Mouse (Mus musculus): ENCODE results near the gene Atf7. TPM values are rescaled to one million over a fixed set of nuclear protein-coding genes. Genes with fewer than 3 reads are reported as not detected.

Atf7 gene
- total RNA-seq, 2 experiments from 2014 or later, result 81.4 to 87.1 TPM

DNA sequence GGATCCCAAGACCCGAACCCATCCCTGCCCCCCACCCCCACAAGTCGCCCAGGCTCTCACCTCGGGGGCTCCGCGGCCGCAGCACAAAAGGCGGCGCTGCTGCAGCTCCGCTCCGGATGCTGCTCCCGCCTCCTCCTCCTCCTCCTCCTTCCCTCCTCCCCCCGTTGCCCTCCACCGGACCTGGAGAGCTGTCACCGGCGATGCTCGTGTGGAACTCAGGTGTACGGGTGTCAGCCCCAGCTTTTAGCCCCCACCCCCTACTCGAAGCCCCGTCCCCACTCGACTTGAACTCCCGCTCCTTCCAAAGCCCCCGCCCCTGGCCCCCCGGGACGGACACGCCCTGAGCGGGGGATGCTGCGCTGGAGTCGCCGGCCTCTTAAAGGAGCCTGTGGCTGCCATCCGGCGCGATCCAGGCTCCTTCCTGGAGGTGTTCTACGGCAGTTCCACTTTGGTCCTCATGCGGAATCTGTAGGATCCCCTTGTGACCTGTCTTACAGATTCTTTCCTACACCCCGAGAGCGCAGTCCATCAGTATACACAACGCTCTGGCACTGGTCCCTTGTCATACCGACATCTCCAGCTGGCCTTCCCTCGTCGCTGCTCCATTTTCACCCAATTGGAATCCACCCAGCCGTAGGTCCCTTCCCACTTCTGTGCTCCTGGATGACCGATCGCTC, 108.4 kb downstream of the Atf7 start, which contains the start of gene Map3k12:
Gene Map3k12, minus strand, starts transcription at position 337 of the 677 bp plus-strand sequence.
- peak in 1 of 2 experiments; percentile 57 for DNase-seq (ENCODE audit: low spot score in 2 of 2)

GRCm38 (mm10) chr15:102516293-102516692, 109.0 kb downstream of the Atf7 start:
- DNase-seq (ENCODE audit: low spot score in 2 of 2), result no peak

GRCm38 (mm10) chr15:102515791-102516190, 109.5 kb downstream of the Atf7 start:
- DNase-seq (ENCODE audit: low spot score in 2 of 2), result no peak

DNA sequence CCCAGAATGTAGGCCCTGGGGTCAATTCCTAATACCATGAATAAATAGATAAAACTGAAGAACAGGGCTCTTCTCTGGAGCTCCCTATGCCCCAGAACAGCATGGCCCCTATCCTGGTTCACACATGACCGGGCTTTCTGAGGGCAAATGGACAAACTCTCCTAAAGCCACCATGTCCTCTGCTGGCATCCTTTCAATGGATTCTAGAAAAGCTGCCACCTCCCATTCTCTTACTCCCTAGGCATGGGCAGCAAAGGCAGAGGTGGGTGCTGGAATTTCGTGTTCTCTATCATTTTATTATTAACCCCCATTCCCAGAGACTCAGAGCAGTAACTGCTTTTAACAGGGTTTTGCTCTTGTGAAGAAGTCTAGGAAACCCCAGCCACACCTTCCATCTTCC, 110.0 kb downstream of the Atf7 start:
- no peak for DNase-seq (ENCODE audit: low spot score in 2 of 2)

GRCm38 (mm10) chr15:102513004-102513403, 112.3 kb downstream of the Atf7 start:
- no peak for DNase-seq (ENCODE audit: low spot score in 2 of 2)

- DNase-seq (ENCODE audit: low spot score in 2 of 2), result no peak
These were observed 112.8 kb downstream of the Atf7 start for GRCm38 (mm10) chr15:102512471-102512870.

- DNase-seq (ENCODE audit: low spot score in 2 of 2), result no peak
These were observed 113.3 kb downstream of the Atf7 start for GRCm38 (mm10) chr15:102512010-102512409.

- no peak for DNase-seq (ENCODE audit: low spot score in 2 of 2)
These were observed 113.9 kb downstream of the Atf7 start for GRCm38 (mm10) chr15:102511285-102511833.

DNA sequence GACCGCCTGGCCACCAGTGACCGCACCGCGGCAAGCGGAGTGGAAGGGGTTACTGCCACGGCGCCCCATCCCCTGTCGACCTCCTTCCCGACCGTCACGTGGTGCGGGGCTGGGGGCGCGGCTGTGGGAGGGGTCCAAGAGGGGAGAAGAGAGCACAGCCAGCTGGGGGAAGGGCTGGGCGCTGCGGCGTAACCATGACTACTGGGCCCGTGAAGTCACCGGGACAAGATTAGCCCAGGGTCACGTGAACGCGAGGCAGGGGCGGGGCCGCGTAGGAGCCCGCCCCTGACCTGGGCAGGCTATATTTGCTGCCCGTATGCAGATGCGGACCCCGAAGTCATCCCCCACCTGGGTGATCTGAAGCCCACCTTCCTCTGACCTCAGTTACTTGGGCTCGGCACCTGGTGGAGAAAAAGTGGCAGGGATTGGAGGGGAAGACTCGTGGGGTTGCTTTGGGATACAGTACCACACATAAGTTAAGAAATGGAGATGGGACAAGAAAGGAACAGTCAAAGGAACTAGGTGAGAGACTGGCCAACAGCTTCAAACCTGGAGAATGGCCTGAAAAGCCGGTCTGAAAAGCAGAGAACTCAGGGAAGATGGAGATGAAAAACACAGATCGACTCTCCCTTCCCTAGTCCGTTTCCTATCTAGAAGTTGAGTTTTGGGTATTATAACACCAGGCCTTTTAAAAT, 114.5 kb downstream of the Atf7 start:
- peak; percentile 63 to 73 for DNase-seq (ENCODE audit: low spot score in 2 of 2)

DNA sequence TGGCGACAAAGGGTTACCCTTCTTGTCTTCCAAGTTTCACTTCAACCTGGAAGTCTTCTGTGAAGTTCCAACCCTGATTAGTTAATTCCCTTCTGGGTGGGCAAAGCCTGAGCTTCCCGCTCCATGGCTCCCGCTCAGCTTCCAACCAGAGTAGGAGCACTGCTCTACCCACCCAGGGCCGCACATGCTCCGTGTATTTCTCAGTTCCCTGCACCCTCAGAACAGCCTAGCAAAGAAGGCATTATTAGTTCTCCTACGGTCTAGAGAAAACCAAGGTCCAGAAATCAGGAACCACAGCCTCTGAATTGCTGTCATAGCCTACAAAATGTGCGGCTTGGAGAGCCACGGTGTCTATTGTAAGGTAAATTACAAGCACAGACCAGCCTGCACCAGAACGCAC, 115.2 kb downstream of the Atf7 start:
- DNase-seq (ENCODE audit: low spot score in 2 of 2), result no peak

- no peak for DNase-seq (ENCODE audit: low spot score in 2 of 2)
These were observed 116.9 kb downstream of the Atf7 start for GRCm38 (mm10) chr15:102508336-102508735.

DNA sequence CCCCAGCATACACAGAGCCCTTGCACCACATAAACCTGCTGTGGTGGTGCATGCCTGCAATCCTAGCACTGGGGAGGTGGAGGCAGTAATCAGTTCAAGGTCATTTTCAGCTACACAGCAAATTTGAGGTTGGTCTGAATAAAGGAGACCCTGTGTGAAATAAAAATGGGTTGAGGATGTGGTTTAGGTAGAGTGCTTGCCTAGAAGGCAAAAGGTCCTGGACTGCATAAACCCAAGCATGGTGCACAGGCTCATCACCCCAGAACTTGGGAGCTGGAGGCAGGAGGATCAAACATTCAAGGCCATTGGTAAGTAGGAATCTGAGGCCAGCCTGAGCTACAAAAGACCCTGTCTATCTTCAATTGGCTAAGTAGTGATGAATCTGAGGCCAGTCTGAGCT, 117.7 kb downstream of the Atf7 start:
- DNase-seq (ENCODE audit: low spot score in 2 of 2), result no peak

- DNase-seq (ENCODE audit: low spot score in 2 of 2), result no peak
These were observed 118.4 kb downstream of the Atf7 start for GRCm38 (mm10) chr15:102506864-102507263.

GRCm38 (mm10) chr15:102506464-102506830, 118.8 kb downstream of the Atf7 start:
- no peak for DNase-seq (ENCODE audit: low spot score in 2 of 2)

- no peak for DNase-seq (ENCODE audit: low spot score in 2 of 2)
These were observed 119.3 kb downstream of the Atf7 start for GRCm38 (mm10) chr15:102505770-102506463.

DNA sequence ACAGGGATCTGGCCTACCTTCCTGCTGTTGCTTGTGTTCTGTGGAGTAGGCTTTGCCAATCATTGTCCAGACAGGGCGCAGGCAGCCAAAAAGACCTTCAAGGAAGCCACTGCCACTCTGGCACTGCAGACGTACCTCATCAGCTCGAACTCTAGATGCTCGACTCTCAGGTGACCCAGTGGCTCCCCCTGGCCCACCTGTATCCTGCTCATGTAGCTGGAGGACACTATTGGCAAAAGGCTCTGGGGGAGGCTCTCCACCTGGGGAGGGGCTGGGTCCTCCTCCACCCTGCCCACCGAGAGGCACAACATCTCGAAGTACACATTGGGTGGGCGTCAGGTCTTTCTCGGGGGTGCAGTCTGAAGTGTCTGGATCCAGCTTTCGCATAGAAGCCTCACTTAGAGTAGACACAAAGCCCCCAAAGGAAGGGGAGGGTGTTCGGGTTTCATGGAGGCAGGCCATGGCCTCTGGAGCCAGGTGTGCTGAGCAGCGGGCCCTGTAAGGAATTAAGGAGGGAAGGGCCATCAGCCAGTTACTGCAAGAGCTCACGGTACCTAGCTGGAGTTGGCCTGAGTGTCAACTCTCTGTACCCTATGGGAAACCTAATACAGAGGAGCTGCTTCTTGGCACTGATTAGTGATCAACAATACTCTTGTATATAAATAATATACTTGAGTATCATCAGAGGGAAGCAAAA, 120.0 kb downstream of the Atf7 start:
- DNase-seq (ENCODE audit: low spot score in 2 of 2), result no peak

- DNase-seq (ENCODE audit: low spot score in 2 of 2), result no peak
These were observed 121.1 kb downstream of the Atf7 start for GRCm38 (mm10) chr15:102503924-102504782.

- no peak for DNase-seq (ENCODE audit: low spot score in 2 of 2)
These were observed 121.8 kb downstream of the Atf7 start, which contains the start of gene Gm10337 for GRCm38 (mm10) chr15:102503447-102503846. TSS of gene Gm10337 (plus strand) at chr15:102503722.

DNA sequence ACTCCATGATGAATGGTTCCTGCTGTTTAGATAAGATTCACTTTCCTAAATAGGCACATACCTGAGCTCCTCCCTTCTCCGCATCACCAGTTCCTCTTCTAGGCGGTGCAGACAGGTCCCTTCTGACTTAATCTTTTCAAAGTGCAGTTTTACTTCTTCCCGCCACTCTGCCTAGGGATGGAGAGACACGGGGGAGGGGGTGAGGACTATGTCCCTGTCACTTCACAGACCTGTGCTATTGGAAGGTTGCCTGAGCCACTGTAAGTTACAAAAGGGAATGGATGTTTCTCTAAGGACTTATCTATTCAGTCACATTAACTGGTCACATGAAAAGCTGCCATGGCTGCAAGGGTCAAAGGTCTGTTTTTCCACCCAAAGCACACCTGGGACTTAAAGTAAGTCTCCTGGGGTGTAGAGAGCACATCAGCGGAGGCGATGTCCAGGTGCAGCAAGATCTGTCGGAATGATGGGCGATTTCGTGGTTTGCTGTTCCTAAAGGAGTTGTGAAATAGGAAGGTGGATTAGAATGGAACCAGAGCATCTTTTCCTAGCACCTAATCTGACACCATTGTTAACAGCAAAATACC, 122.9 kb downstream of the Atf7 start:
- no peak for DNase-seq (ENCODE audit: low spot score in 2 of 2)
